Mouse (Mus musculus) heart, postnatal 14 days (tissue): ENCODE data around the gene Ces1d. TPM values are rescaled to one million over a fixed set of nuclear protein-coding genes. Genes with fewer than 3 reads are reported as not detected.
"Not testable (repeated sequence)": the region's sequence is repeated elsewhere in the genome, so short reads cannot be mapped to it uniquely, and the experiment has no call there.

Experiments
- DNase-seq, 2 experiments: peaks; one replicate each; pipeline ENCODE4 v3.0.0; 2021 to 2022
- intact Hi-C: fragments of 180-260 bp; cut with DNase I; formaldehyde crosslinking; loops from one replicate; pipeline ENCODE4 v1.15.1; 2025
- long read RNA-seq, 2 experiments: library from polyadenylated mRNA; stranded (forward); transcript quantifications; one replicate each; pipeline ENCODE4 v2.0.0; 2021
- total RNA-seq, 2 experiments: library from RNA; stranded (reverse); gene quantifications; 2 replicates each; pipeline ENCODE4 v1.2.3; 2021

Ces1d gene
- 10 to 100 TPM; 54.0 to 99.2 TPM for total RNA-seq
- long read RNA-seq, experiment 1, transcript Ces1d-201 (14 exons, 2,004 nt): major isoform, 78 of 84 reads
- long read RNA-seq, experiment 1, partial matches to known transcripts: 3 of 84 reads
- long read RNA-seq, experiment 1, other reads (novel, unspliced or antisense): 2 of 84 reads
- long read RNA-seq, experiment 2, transcript Ces1d-201 (14 exons, 2,004 nt): major isoform, 113 of 119 reads
- long read RNA-seq, experiment 2, partial matches to known transcripts: 5 of 119 reads
- long read RNA-seq, experiment 2, other reads (novel, unspliced or antisense): 1 of 119 reads

- peak; percentile 31 to 40 for DNase-seq
- intact Hi-C loops: loop anchor here (5.0 kb wide), 1 partner anchor 199 kb away; no protein-coding TSS in a partner anchor
Measured at GRCm38 (mm10) chr8:93197685-93198525, at the start of gene Ces1d. TSS of gene Ces1d (minus strand) at chr8:93197838.

GRCm38 (mm10) chr8:93246057-93246456 is 48.4 kb upstream of the Ces1d start:
- DNase-seq: no peak
- intact Hi-C loops: no loop called here

GRCm38 (mm10) chr8:93239884-93240283 is 42.2 kb upstream of the Ces1d start:
- no peak for DNase-seq
- intact Hi-C loops: no loop called here

- intact Hi-C loops: no loop called here
- no peak for DNase-seq
Measured at GRCm38 (mm10) chr8:93235681-93236080, 38.0 kb upstream of the Ces1d start.

GRCm38 (mm10) chr8:93234706-93235105 is 37.1 kb upstream of the Ces1d start:
- DNase-seq: no peak
- intact Hi-C loops: no loop called here

- intact Hi-C loops: no loop called here
- DNase-seq: no peak
Measured at GRCm38 (mm10) chr8:93234068-93234467, 36.4 kb upstream of the Ces1d start.

GRCm38 (mm10) chr8:93229446-93229845 is 31.8 kb upstream of the Ces1d start, which contains the start of gene Ces1e:
TSS of gene Ces1e (minus strand) at chr8:93229619.
- no peak for DNase-seq
- intact Hi-C loops: no loop called here

- intact Hi-C loops: no loop called here
- no peak for DNase-seq
Measured at GRCm38 (mm10) chr8:93228673-93229370, 31.2 kb upstream of the Ces1d start.

- intact Hi-C loops, DNase-seq: not testable (repeated sequence)
Measured at GRCm38 (mm10) chr8:93226471-93226870, 28.8 kb upstream of the Ces1d start.

GRCm38 (mm10) chr8:93221896-93222295 is 24.3 kb upstream of the Ces1d start:
- no peak for DNase-seq
- intact Hi-C loops: no loop called here

- intact Hi-C loops: loop anchor here (5.0 kb wide), 1 partner anchor 179 kb away; no protein-coding TSS in a partner anchor
- no peak for DNase-seq
Measured at GRCm38 (mm10) chr8:93217867-93218266, 20.2 kb upstream of the Ces1d start.

- intact Hi-C loops: loop anchor here (5.0 kb wide), 1 partner anchor 180 kb away; no protein-coding TSS in a partner anchor
Measured at GRCm38 (mm10) chr8:93217375-93217774, 19.7 kb upstream of the Ces1d start.

GRCm38 (mm10) chr8:93211091-93211490 is 13.5 kb upstream of the Ces1d start:
- DNase-seq: no peak
- intact Hi-C loops: no loop called here

More at GRCm38 (mm10) chr8:93217375-93217774, 19.7 kb upstream of the Ces1d start:
- peak; percentile 49 to 53 for DNase-seq

- intact Hi-C loops: loop anchor here (5.0 kb wide), 1 partner anchor 198 kb away; no protein-coding TSS in a partner anchor
- DNase-seq: not testable (repeated sequence)
Measured at GRCm38 (mm10) chr8:93199146-93199545, 1.5 kb upstream of the Ces1d start.

GRCm38 (mm10) chr8:93196436-93196835 is 1.2 kb downstream of the Ces1d start:
- intact Hi-C loops: loop anchor here (5.0 kb wide), 1 partner anchor 201 kb away; no protein-coding TSS in a partner anchor
- DNase-seq: no peak

- peak; percentile 17 to 30 for DNase-seq
- intact Hi-C loops: no loop called here
Measured at GRCm38 (mm10) chr8:93180581-93181129, 17.0 kb downstream of the Ces1d start.

- intact Hi-C loops: no loop called here
- no peak for DNase-seq
Measured at GRCm38 (mm10) chr8:93176593-93176992, 21.0 kb downstream of the Ces1d start.

- intact Hi-C loops: no loop called here
- no peak for DNase-seq
Measured at GRCm38 (mm10) chr8:93174554-93174953, 23.1 kb downstream of the Ces1d start.

- intact Hi-C loops: no loop called here
- peak; percentile 65 to 70 for DNase-seq
Measured at GRCm38 (mm10) chr8:93171846-93172590, 25.6 kb downstream of the Ces1d start.
